Comparison of ENCODE assay signal across 8 mouse cellular contexts in genomic region chr13:30136243-30136922, GRCm38 (mm10). TPM values are rescaled to one million over a fixed set of nuclear protein-coding genes. Genes with fewer than 3 reads are reported as not detected.
A peak's percentile ranks its signal among the peaks of the same experiment; 100 is the strongest.
DNase-seq lines count a peak whose midpoint lies in the region; ATAC-seq lines count a peak whose summit lies in the region.

TSS of gene Mboat1 (plus strand) at chr13:30136489.

- peak; percentile 78 to 85 for DNase-seq in adrenal gland, adult 18-20 months (ENCODE audit: low spot score in 2 of 2)
- peak; percentile 66 for DNase-seq in embryo, embryonic 10.5 days (ENCODE audit: low spot score)
- peak; percentile 75 to 82 for DNase-seq in gastrocnemius, postnatal 4 days (ENCODE audit: low spot score in 2 of 2)
- DNase-seq in left cerebral cortex, postnatal 14 days (ENCODE audit: low spot score in 2 of 2), result peak; percentile 12 to 36
- peak; percentile 52 to 66 for DNase-seq in right cerebral cortex, postnatal 10 days (ENCODE audit: low spot score in 2 of 2)
- DNase-seq in urinary bladder, postnatal 14 days (ENCODE audit: low spot score), result peak; percentile 87

- peak within 1 kb of the TSS; percentile 78 for H3K4me3 ChIP-seq in intestine, embryonic 15.5 days (replicated peaks)

- intact Hi-C loops in left cerebral cortex, postnatal 14 days (cut with DNase I), result loop anchor here (5.0 to 10.0 kb wide), 2 partner anchors 126 to 358 kb away; no protein-coding TSS in a partner anchor

- H3K4me2 ChIP-seq in intestine, embryonic 15.5 days (replicated peaks), result peak within 1 kb of the TSS; percentile 93

- peak within 1 kb of the TSS; percentile 78 for H3K9ac ChIP-seq in intestine, embryonic 15.5 days

- H3K27ac ChIP-seq in intestine, embryonic 15.5 days, result 0 out of 2 replicates have a peak within 1 kb of the TSS, but pooled peaks have one; percentile 62

- ATAC-seq in intestine, embryonic 15.5 days, result peak; percentile 98
- peak; percentile 92 for ATAC-seq in megakaryocyte progenitor cell, adult 5-6 weeks (replicated peaks; ENCODE audit: poor library complexity)

- H3K9me3 ChIP-seq in intestine, embryonic 15.5 days, result no peaks in the 10 kb centered on the region

- H3K4me1 ChIP-seq in intestine, embryonic 15.5 days (replicated peaks), result peaks cover 5% of the 10 kb centered on the region

- no peaks in the 10 kb centered on the region for H3K36me3 ChIP-seq in intestine, embryonic 15.5 days

- no peaks in the 10 kb centered on the region for H3K27me3 ChIP-seq in intestine, embryonic 15.5 days (replicated peaks)

- WGBS in intestine, embryonic 15.5 days, result under 1% methylated on average over 55 of the region's 55 CpGs

RNA-seq across cellular contexts. Expression of gene Mboat1, which starts in this region (rescaled TPM):
- 1 to 10 TPM; 2.4 to 2.9 TPM for total RNA-seq in adrenal gland, adult 18-20 months (2021)
- 1 to 10 TPM; 6.8 to 8.2 TPM for total RNA-seq in gastrocnemius, postnatal 4 days (2021)
- 43.1 and 46.5 TPM in 2 replicates for polyA plus RNA-seq in intestine, embryonic 15.5 days (2015; fragmentation: Nextera tagmentation; extraction: Ambion mirVana)
- total RNA-seq in left cerebral cortex, postnatal 14 days (2021), result 1 to 10 TPM in 1 of 2 experiments, under 1 TPM in 1; 0.88 to 1.1 TPM
- total RNA-seq in megakaryocyte progenitor cell, adult 5-6 weeks (2015), result 8.6 and 11.2 TPM in 2 replicates
- total RNA-seq in megakaryocyte progenitor cell, adult 5-6 weeks (2017), result 8.5 and 9.6 TPM in 2 replicates

Comparison
In these comparisons a context has a peak if more than half of its experiments do, and no peak if none do; other contexts are left out.
1. Peak in every context shown above with its lines: DNase-seq, ATAC-seq, H3K4me3 ChIP-seq and H3K27ac ChIP-seq.
2. DNase-seq: peak in every context shown above with its lines; median percentile 87 in urinary bladder, postnatal 14 days; 82 in adrenal gland, adult 18-20 months; 78 in gastrocnemius, postnatal 4 days; 66 in embryo, embryonic 10.5 days; 59 in right cerebral cortex, postnatal 10 days; 24 in left cerebral cortex, postnatal 14 days.